Comparison of ENCODE assay signal across 13 mouse cellular contexts in genomic region chr4:148000202-148000772, GRCm38 (mm10). TPM values are rescaled to one million over a fixed set of nuclear protein-coding genes. Genes with fewer than 3 reads are reported as not detected.
DNase-seq lines count a peak whose midpoint lies in the region; ATAC-seq and TF ChIP-seq lines count a peak whose summit lies in the region.
"Had no signal": no experiment of that assay in that cellular context is flagged by ENCODE, and none has a peak within 500 bp of the region (broad histone marks: within the 10 kb centered on the region; RNA-seq: fewer than 3 reads in every experiment).

Nppa (plus strand) TSS chr4:148000722.

- WGBS in forebrain, embryonic 14.5 days = 56% methylated on average over 12 of the region's 12 CpGs
- 19% methylated on average over 12 of the region's 12 CpGs for WGBS in heart, embryonic 15.5 days
- 48% methylated on average over 12 of the region's 12 CpGs for WGBS in midbrain, embryonic 12.5 days

- H3K4me2 ChIP-seq in forebrain, embryonic 14.5 days (ENCODE audit: low read length) = no peak within 1 kb of the TSS
- peak within 1 kb of the TSS; percentile 1; the same call in 1 of the 2 replicates for H3K4me2 ChIP-seq in heart, embryonic 15.5 days
- H3K4me2 ChIP-seq in midbrain, embryonic 12.5 days (replicated peaks) = no peak within 1 kb of the TSS

- no peak within 1 kb of the TSS for H3K4me3 ChIP-seq in left cerebral cortex, adult 2 months
- no peak within 1 kb of the TSS for H3K4me3 ChIP-seq in forebrain, embryonic 14.5 days (ENCODE audit: low read depth, low read length)
- H3K4me3 ChIP-seq in heart, embryonic 15.5 days = peak within 1 kb of the TSS; percentile 23
- no peak within 1 kb of the TSS for H3K4me3 ChIP-seq in midbrain, embryonic 12.5 days
- H3K4me3 ChIP-seq: megakaryocyte, embryonic 14.5 days had no signal

- intact Hi-C loops in left cerebral cortex, postnatal 4 days (cut with DNase I) = no loop called here
- intact Hi-C loops in left cerebral cortex, adult 2 months (cut with DNase I) = no loop called here

- H3K9ac ChIP-seq in forebrain, embryonic 14.5 days (ENCODE audit: low read length) = no peak within 1 kb of the TSS
- H3K9ac ChIP-seq in heart, embryonic 15.5 days = no peak within 1 kb of the TSS
- H3K9ac ChIP-seq in midbrain, embryonic 12.5 days (replicated peaks) = no peak within 1 kb of the TSS; the same call in 1 of the 2 replicates

- ATAC-seq in forebrain, embryonic 14.5 days = peak; percentile 38; the same call in 1 of the 2 replicates
- peak; percentile 68 for ATAC-seq in heart, embryonic 15.5 days (replicated peaks; ENCODE audit: insufficient number of reproducible peaks, insufficient read depth, low FRiP score, low read depth)
- ATAC-seq in midbrain, embryonic 12.5 days (ENCODE audit: low FRiP score, low read depth) = peak; percentile 53
- no peak for ATAC-seq in granulocyte monocyte progenitor cell, adult 5-6 weeks (replicated peaks; ENCODE audit: poor library complexity, severe bottlenecking)
- ATAC-seq: CD4-positive, CD25-positive, alpha-beta regulatory T cell, adult 4 months had no signal

- TF ChIP-seq CTCF in left cerebral cortex, adult 2 months (IDR thresholded peaks at IDR 0.05) = no peak

- peak; percentile 29 for DNase-seq in left cerebral cortex, postnatal 4 days
- DNase-seq in left cerebral cortex, adult 2 months (ENCODE audit: extremely low spot score in 1 of 2, low spot score in 2 of 2) = no peak
- DNase-seq in forebrain, embryonic 14.5 days (ENCODE audit: low spot score) = peak; percentile 26
- no peak for DNase-seq in left cerebral cortex, adult 11 months (ENCODE audit: low spot score)
- DNase-seq in natural killer cell, adult 2 months (ENCODE audit: low spot score in 2 of 2) = no peak
- DNase-seq: liver had no signal

- H3K9me3 ChIP-seq in forebrain, embryonic 14.5 days (replicated peaks; ENCODE audit: control insufficient read depth, low read length) = no peaks in the 10 kb centered on the region
- no peaks in the 10 kb centered on the region for H3K9me3 ChIP-seq in heart, embryonic 15.5 days (replicated peaks)
- H3K9me3 ChIP-seq in midbrain, embryonic 12.5 days = no peaks in the 10 kb centered on the region
- H3K9me3 ChIP-seq: megakaryocyte, embryonic 14.5 days had no signal

- peaks cover 3% of the 10 kb centered on the region; the same call in 1 of the 2 replicates for H3K4me1 ChIP-seq in forebrain, embryonic 14.5 days (ENCODE audit: control insufficient read depth, insufficient read depth, low read length)
- peaks cover 21% of the 10 kb centered on the region for H3K4me1 ChIP-seq in heart, embryonic 15.5 days (replicated peaks)
- H3K4me1 ChIP-seq in midbrain, embryonic 12.5 days = peaks cover 17% of the 10 kb centered on the region; the same call in 1 of the 2 replicates
- H3K4me1 ChIP-seq: megakaryocyte, embryonic 14.5 days had no signal

- H3K36me3 ChIP-seq in forebrain, embryonic 14.5 days (ENCODE audit: control insufficient read depth, insufficient read depth, low read length) = peaks cover 22% of the 10 kb centered on the region
- peaks cover 2% of the 10 kb centered on the region; the same call in 1 of the 2 replicates for H3K36me3 ChIP-seq in heart, embryonic 15.5 days
- peaks cover 27% of the 10 kb centered on the region for H3K36me3 ChIP-seq in midbrain, embryonic 12.5 days

- no peak within 1 kb of the TSS for H3K27ac ChIP-seq in left cerebral cortex, adult 2 months
- H3K27ac ChIP-seq in forebrain, embryonic 14.5 days (ENCODE audit: low read depth, low read length) = no peak within 1 kb of the TSS
- peak within 1 kb of the TSS; percentile 37 for H3K27ac ChIP-seq in heart, embryonic 15.5 days
- H3K27ac ChIP-seq in midbrain, embryonic 12.5 days (replicated peaks) = peak within 1 kb of the TSS; percentile 59

- no peaks in the 10 kb centered on the region for H3K27me3 ChIP-seq in forebrain, embryonic 14.5 days (replicated peaks; ENCODE audit: control insufficient read depth, insufficient read depth, low read length)
- no peaks in the 10 kb centered on the region; the same call in 1 of the 2 replicates for H3K27me3 ChIP-seq in heart, embryonic 15.5 days
- no peaks in the 10 kb centered on the region for H3K27me3 ChIP-seq in midbrain, embryonic 12.5 days

RNA-seq across cellular contexts. Expression of gene Nppa, which starts in this region (rescaled TPM):
- total RNA-seq in left cerebral cortex, postnatal 4 days (2021) = under 1 TPM; 0.42 to 0.62 TPM
- total RNA-seq in left cerebral cortex, adult 2 months (2021) = not detected
- polyA plus RNA-seq in forebrain, embryonic 14.5 days (2014; fragmentation: Nextera tagmentation; extraction: Ambion mirVana) = 0.80 and 1.1 TPM in 2 replicates
- polyA plus RNA-seq in heart, embryonic 15.5 days (2015; fragmentation: Nextera tagmentation; extraction: Ambion mirVana) = 3,881 and 5,336 TPM in 2 replicates
- 1.0 and 2.8 TPM in 2 replicates for polyA plus RNA-seq in midbrain, embryonic 12.5 days (2016; fragmentation: Nextera tagmentation; extraction: Ambion mirVana)
- total RNA-seq in granulocyte monocyte progenitor cell, adult 5-6 weeks (2014; fragmentation: Nextera tagmentation) = not detected in 2 replicates
- total RNA-seq in granulocyte monocyte progenitor cell, adult 5-6 weeks (2017) = not detected in 2 replicates
- total RNA-seq: gastrocnemius, postnatal 4 days had no signal
- polyA plus RNA-seq: CD4-positive, CD25-positive, alpha-beta regulatory T cell, adult 4 months; testis, adult 2 months had no signal

Comparison
In these comparisons a context has a peak if more than half of its experiments do, and no peak if none do; other contexts are left out.
1. RNA of gene Nppa (polyA plus RNA-seq): 3,881 to 5,336 TPM in heart, embryonic 15.5 days; 1.0 to 2.8 TPM in midbrain, embryonic 12.5 days and 0.80 to 1.1 TPM in forebrain, embryonic 14.5 days; every median in the first group is over 1,000 times any median in the second.
2. Peak in DNase-seq in left cerebral cortex, postnatal 4 days; RNA of the gene not detected or under 1 TPM.
3. H3K27ac ChIP-seq: peak in heart, embryonic 15.5 days (single experiment) and midbrain, embryonic 12.5 days (single experiment); none in left cerebral cortex, adult 2 months (single experiment) and forebrain, embryonic 14.5 days (single experiment).